Mouse (Mus musculus): ENCODE results near the gene Sfrp2.

DNA sequence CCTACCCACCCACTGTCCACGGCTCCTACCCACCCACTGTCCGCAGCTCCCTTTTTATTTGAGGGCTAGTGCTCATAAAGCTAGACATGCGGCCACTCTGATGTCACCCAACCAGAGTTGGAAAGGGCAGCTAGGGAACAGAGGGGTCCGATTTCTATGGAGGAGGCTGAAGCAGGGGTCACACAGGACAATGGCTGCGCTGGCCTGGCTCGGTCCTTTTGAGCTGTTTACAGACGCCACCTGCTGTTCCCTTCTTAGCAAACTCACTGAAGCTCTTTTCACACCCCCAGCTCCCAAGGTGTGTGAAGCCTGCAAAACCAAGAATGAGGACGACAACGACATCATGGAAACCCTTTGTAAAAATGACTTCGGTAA is 2.9 kb downstream of the Sfrp2 start:
- no peak for TF ChIP-seq MAFK (IDR thresholded peaks at IDR 0.05; ENCODE audit: borderline replicate concordance, low read depth, low read length)
- no peak for TF ChIP-seq HCFC1 (IDR thresholded peaks at IDR 0.05; ENCODE audit: low read depth, low read length)
- no peak for TF ChIP-seq CTCF (IDR thresholded peaks at IDR 0.05 in 2 of 3, conservative IDR thresholded peaks at IDR 0.05 in 1 of 3; ENCODE audit: control insufficient read depth in 1 of 3, insufficient read depth in 1 of 3, low read depth in 2 of 3, low read length in 3 of 3, poor library complexity in 1 of 3, severe bottlenecking in 1 of 3)
- TF ChIP-seq GATA1 (IDR thresholded peaks at IDR 0.05; ENCODE audit: low read depth, low read length): no peak
- no peak for TF ChIP-seq MEF2A (IDR thresholded peaks at IDR 0.05; ENCODE audit: extremely low read depth, insufficient replicate concordance, low read depth, low read length, poor library complexity, severe bottlenecking)
- TF ChIP-seq CHD1 (IDR thresholded peaks at IDR 0.05; ENCODE audit: low read depth, low read length): no peak
- TF ChIP-seq MXI1 (IDR thresholded peaks at IDR 0.05; ENCODE audit: low read depth, low read length): no peak
- TF ChIP-seq RCOR1 (IDR thresholded peaks at IDR 0.05; ENCODE audit: low read depth, low read length): no peak
- TF ChIP-seq TAL1 (IDR thresholded peaks at IDR 0.05; ENCODE audit: low read length): no peak
- TF ChIP-seq ELF1 (IDR thresholded peaks at IDR 0.05; ENCODE audit: low read depth, low read length): no peak
